8 mouse cellular contexts compared by ENCODE assay signal in genomic region chr17:31776949-31777607, GRCm38 (mm10).
DNase-seq lines count a peak whose midpoint lies in the region; ATAC-seq lines count a peak whose summit lies in the region.

No protein-coding gene starts in this region.

- DNase-seq in heart, embryonic 10.5 days (ENCODE audit: low spot score) = peak; percentile 83
- DNase-seq in heart, adult 9 months (ENCODE audit: low spot score in 2 of 2) = no peak
- peak; percentile 59 for DNase-seq in embryo, embryonic 10.5 days (ENCODE audit: low spot score)
- peak; percentile 56 for DNase-seq in retina, embryonic 14.5 days (ENCODE audit: low spot score)
- no peak for DNase-seq in cerebellum, adult 11-12 months

- peak overlapping the region; percentile 78 for H3K27ac ChIP-seq in heart, embryonic 10.5 days
- H3K27ac ChIP-seq in hindbrain, embryonic 13.5 days = peak overlapping the region; percentile 41
- peak overlapping the region; percentile 88 for H3K27ac ChIP-seq in limb, embryonic 13.5 days

- no peaks in the 10 kb centered on the region for H3K36me3 ChIP-seq in heart, embryonic 10.5 days
- H3K36me3 ChIP-seq in hindbrain, embryonic 13.5 days = no peaks in the 10 kb centered on the region
- no peaks in the 10 kb centered on the region for H3K36me3 ChIP-seq in limb, embryonic 13.5 days

- H3K4me1 ChIP-seq in heart, embryonic 10.5 days = peaks cover 29% of the 10 kb centered on the region
- peaks cover 20% of the 10 kb centered on the region for H3K4me1 ChIP-seq in hindbrain, embryonic 13.5 days (replicated peaks)
- peaks cover 32% of the 10 kb centered on the region for H3K4me1 ChIP-seq in limb, embryonic 13.5 days

- no peak overlapping the region for H3K9ac ChIP-seq in hindbrain, embryonic 13.5 days
- peak overlapping the region; percentile 51; the same call in 1 of the 2 replicates for H3K9ac ChIP-seq in limb, embryonic 13.5 days

- no peak overlapping the region for H3K4me2 ChIP-seq in hindbrain, embryonic 13.5 days
- peak overlapping the region; percentile 34 for H3K4me2 ChIP-seq in limb, embryonic 13.5 days (replicated peaks)

- WGBS in heart, embryonic 10.5 days = 35% methylated on average over 9 of the region's 9 CpGs
- 47% methylated on average over 9 of the region's 9 CpGs for WGBS in hindbrain, embryonic 13.5 days
- 32% methylated on average over 9 of the region's 9 CpGs for WGBS in limb, embryonic 13.5 days

- no peak overlapping the region for H3K4me3 ChIP-seq in heart, embryonic 10.5 days
- H3K4me3 ChIP-seq in hindbrain, embryonic 13.5 days = no peak overlapping the region
- no peak overlapping the region for H3K4me3 ChIP-seq in limb, embryonic 13.5 days

- H3K27me3 ChIP-seq in heart, embryonic 10.5 days (ENCODE audit: insufficient read depth, poor library complexity, severe bottlenecking) = no peaks in the 10 kb centered on the region
- no peaks in the 10 kb centered on the region for H3K27me3 ChIP-seq in hindbrain, embryonic 13.5 days
- H3K27me3 ChIP-seq in limb, embryonic 13.5 days = no peaks in the 10 kb centered on the region

- H3K9me3 ChIP-seq in heart, embryonic 10.5 days = no peaks in the 10 kb centered on the region
- no peaks in the 10 kb centered on the region for H3K9me3 ChIP-seq in hindbrain, embryonic 13.5 days
- H3K9me3 ChIP-seq in limb, embryonic 13.5 days = no peaks in the 10 kb centered on the region

- ATAC-seq in hindbrain, embryonic 13.5 days (ENCODE audit: low FRiP score) = 0 out of 2 replicates have a peak, but pooled peaks have one; percentile 57
- peak; percentile 91 for ATAC-seq in limb, embryonic 13.5 days (ENCODE audit: low FRiP score, low read depth)
- no peak for ATAC-seq in frontal cortex, adult (ENCODE audit: low TSS enrichment)

Comparison
In these comparisons a context has a peak if more than half of its experiments do, and no peak if none do; other contexts are left out.
1. DNase-seq: peak in heart, embryonic 10.5 days (single experiment), embryo, embryonic 10.5 days (single experiment) and retina, embryonic 14.5 days (single experiment); none in heart, adult 9 months (0 of 2) and cerebellum, adult 11-12 months (single experiment).
2. Peak in every context shown above with its lines, with median percentiles within 50 percentile points of each other: H3K27ac ChIP-seq.